Mouse (Mus musculus) heart, adult 9 months (tissue): ENCODE measurements at regions not wholly inside any gene's neighbourhood (a gene's known extent, or its start where the extent isn't known, plus 50 kb on each side); places are given as distances from the start of the nearest gene placed in this dataset.

Experiments
- DNase-seq, 2 experiments: peaks; one replicate each; pipeline ENCODE4 v3.0.0; 2022; ENCODE audit warnings: low spot score in 2 of 2

DNA sequence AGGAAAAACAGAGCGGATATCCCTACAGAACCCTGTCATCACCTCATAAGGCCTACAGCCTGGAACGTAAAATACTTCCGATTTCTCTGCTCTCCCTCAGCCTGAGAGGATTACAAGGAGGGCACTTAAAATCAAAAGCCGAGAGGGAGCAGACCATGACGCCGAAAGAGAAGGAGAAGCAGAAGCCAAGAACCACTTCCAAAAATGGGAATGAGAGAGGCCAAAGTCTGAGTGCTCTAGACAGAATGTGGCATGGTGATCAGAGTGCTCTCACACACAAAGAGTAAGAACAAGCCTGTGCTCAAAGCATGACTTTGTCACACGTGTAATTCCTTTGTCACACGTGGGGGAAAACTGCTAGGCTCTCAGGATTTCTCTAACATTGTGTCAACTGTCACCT is 125.9 kb downstream of the Hlx start:
- peak; percentile 15 to 23 for DNase-seq

DNA sequence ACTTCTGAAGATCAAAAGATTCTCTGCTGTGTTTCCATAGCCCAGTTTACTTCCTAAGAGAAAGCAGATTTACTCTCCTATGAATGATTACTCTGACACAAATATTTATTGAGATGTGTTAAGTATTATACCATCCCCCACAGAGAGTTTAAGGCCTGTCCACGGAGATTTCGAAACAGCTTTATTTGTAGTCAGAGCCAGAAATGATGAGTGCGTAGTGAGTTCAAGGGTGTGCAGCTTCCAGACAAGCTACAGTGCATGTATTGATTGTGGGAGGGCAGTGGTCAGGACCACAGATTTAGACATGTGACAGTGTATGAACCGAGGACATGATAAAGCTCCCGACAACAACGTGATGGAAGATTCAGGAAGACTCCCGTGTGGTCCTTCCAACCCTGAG is 126.8 kb downstream of the Hlx start:
- DNase-seq = no peak

DNA sequence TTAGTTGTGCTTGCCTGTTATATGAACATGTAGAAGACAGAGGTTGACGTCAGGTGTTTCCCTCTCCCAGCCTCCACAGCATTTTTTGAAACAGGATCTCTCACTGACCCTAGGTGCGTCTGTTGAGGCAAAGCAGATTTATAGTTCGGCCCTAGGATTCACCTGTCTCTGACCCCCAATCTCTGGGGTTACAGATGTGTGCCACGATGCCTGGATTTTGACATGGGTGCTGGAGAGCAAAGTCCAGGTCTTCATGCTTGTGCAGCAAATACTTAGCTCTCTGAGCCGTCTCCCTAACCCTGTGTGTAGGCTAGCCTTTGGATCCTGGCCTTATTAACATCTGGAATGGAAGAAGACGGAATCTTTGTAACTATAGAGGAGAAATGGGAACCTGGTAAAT is 129.3 kb downstream of the Hlx start:
- no peak for DNase-seq

DNA sequence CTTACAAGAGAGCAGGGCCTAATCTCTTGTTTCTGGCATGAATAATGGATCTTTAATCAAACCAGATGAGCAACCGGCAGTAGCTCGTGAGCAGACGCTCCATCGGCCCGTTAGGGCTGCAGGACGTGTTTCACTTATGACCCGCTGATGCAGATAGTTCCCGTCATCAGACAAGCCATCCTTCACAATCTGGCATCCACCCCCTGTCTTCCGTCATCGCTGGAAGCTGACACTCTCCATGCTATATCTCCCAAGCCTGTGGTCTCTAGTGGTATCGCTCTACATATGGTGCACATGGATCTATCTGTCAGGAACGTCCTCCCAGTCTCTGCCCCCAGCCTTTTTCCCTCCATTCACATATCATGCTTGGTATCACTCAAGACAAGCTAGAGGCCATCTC is 137.0 kb downstream of the Hlx start:
- no peak for DNase-seq

DNA sequence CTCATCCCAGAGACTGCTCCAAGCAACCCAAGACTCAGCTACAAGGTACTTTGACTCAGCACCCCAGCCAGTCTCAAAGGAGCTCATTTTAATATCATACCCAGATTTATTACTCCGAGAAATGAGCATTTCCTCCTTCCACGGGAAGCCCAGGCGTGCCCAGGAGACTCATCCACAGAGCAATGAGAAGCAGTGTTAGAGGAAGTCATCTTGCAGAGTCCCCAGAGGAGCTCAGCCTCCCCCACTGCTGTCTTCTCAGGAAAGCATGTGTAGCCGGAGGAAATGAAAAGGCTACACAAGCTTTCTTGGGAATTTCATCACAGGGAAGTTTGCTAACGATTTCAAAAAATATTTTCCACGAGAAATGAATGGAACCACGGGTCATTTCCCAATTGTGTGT is 141.8 kb downstream of the Hlx start:
- DNase-seq = peak; percentile 19 to 51

DNA sequence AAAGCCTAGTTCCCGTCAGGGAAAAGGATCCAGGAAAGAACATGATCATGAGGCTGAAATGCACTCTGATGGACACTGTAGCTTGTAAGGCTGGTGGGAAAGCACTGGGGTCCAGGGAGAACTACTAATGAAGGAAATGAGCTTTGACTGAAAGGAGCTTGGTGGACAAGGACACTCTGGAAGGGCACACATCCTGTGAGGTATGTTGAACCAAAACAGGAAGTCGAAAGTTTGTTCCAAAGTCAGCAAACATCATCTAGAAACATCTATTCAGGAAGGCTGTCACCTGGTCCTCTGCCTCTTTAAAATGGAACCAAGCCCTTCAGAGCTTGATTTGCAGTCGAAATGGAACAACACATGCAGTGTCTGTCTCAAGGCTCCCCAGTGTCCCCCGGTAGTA is 143.1 kb downstream of the Hlx start:
- DNase-seq = no peak

DNA sequence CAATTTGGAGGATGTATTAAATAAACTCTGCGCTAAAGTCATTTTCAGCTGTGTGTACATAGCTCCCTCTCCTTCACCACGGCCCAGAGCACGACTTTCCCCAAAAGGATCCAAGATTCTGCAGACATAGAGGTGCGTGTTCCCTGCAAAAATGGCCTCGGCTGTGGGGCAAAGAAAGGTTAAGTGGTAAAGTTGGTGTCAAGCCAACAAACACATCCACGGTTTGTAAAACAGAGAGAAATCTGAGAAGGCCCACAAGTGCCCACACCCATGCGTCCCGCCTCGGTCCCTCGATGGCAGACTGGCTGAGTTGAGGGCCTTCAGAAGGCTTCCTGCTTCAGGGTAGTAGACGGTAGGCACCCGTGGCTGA is 147.9 kb downstream of the Hlx start:
- no peak for DNase-seq

DNA sequence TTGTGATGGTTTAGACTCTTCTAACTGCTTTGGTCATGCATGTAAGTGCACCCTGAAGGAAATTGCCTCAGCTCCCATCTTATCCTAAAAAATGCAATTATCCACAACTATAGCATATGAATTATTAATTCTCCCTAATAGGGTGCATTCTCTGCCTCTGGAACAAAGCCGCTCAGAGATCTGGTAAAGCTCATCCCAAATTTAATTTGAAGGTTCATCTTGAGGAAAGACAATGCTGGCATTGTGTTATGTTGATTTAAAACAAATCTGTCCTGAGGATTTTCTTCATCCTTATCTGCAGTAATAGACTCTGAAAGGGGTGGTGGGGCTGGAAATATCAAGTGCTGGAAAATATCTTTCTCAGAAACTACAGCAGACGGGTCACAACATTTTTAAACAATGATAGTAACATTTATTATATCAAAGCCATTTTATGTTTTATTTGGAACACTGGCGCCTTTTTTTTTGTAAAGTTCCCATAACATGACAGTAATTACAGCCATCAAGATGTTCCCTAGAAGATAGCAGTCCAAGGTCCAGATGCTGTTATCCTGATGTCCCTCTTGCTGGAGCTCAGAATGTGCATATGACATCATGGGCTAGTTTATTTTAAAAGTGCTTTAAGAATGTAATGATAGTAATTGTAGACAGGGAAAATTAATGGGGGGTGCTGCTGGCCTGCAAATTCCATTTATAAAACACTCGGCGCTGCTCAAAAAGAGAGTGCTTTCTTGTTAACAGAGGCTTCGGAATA is 148.5 kb downstream of the Hlx start:
- no peak for DNase-seq

DNA sequence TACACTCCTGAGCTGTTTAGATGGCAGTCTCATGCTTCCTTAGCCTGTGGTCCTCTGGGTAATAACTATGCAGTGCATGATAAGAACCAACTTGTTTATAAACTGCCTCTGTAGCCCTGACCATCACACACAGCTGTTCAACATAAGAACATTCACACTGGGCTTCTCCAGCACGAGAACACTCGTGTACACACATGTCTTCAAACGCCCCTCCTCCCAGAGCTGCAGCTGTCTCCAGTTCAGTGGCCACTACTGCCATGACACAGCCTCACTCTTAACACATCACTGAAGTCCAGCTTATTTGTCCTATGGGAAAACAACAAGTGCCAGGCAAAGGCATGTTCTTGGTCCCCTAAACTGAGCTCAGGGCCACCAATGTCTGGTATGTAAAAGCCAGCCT is 152.9 kb downstream of the Hlx start:
- DNase-seq = no peak

DNA sequence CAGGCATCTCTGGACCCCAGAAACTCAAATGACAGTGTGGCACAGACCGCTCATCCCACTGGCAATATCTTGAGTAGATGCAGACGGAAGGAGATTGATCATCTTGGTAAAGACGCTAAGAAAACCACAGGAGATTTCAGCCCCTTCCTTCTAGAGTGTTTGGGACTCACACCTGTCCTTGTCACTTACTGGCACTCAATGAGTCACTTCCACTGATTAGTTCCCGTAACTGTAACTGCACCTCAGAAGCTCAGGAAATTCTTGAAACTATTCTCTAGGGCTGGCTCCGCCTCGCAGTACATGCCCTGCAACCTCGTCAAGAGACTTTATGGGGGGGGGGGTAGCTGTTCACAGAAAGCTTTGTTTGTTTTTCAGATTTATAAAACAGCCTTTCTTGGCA is 155.9 kb downstream of the Hlx start:
- no peak for DNase-seq

DNA sequence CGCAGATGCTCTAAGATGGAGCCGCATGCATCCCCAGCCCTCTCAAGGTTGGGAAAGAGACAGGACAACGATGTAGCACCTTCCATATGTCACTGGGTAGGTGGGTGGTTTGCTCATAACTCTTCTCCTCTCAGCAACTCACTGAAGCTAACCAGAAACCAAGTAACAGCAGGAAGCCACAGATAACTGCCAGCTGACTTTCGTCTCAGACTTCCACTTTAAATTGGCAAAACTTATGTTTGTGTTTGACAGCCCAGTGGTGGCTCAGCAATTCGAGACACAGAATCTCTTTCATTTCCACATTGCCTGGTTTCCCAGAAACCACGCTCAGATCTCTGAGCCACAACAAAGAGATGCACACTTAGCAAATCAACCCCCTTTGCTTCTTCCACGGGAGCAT is 159.1 kb downstream of the Hlx start:
- peak; percentile 18 to 33 for DNase-seq

DNA sequence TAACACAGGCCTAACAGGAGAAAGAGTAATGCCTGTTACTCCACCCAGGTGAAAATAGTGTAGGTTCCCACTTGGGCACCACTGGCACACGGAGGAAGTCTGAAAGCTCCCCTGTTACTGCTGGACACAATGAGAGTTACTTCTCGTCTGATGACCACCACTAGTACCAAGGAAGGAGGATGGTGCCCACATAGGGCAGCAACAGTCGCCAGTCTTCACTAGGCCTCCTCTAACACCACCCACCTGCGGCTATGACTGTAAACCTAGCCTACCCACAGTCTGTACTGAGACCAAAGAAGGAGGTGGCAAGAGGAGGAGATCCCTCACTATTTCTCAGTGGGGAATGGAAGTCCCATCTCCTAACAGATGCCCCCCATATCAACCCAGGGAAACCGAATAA is 161.7 kb downstream of the Hlx start:
- no peak for DNase-seq

DNA sequence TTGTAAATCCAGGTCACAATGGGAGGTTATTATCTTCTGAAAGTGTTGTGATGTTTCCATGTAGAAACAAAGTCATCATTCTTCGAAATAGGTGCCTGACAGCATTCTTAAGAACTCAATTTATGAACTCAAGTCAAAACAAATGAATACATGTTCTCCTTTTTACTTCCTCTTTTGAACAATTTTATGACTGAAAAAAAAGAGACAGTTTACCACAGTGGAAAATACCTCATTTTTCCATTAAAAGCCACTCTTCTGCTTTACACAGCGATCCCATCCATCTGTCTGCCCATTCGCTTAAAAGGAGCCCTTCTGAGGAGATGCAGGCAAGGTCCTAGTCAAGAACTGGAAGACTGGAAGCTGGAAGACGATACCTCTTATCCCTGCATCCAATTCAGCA is 169.5 kb downstream of the Hlx start:
- no peak for DNase-seq

DNA sequence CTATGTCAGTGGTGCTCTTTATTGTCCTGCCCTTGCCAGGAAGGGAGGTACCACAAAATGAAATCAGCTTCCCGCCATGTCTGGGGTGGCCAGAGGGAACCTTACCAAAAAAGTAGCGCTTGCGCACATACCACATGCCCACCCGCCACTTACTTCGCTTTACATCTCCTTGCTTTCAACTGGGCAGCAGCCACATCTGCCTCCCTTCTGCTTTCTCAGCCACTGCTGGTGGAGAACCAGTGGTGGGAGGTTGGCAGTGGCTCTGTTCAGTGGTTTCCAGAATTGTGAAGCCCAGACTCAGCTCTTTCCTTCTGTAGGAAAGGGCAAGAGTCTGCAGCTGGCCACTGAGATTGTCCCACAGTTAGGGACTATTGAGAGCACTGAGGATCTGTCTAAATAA is 170.2 kb downstream of the Hlx start:
- peak; percentile 4 to 24 for DNase-seq

DNA sequence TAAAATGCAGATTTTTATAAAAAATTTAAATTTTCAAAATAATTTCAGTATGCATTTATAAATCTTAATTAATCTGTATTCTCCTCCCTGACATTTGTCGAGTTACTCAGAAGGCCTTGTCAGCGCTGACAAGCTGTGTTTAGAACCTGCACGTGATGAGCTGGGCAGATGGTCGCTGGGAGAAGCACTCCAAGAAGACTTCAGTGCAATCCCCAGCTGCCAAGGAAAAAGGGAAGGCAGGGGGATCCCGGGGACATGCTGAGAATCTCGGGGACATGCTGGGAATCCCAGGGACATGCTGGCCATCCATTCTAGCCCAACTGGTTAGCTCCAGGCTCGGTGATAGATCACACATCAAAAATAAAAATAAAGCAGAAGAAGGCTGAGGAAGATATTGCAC is 172.9 kb downstream of the Hlx start:
- no peak for DNase-seq

DNA sequence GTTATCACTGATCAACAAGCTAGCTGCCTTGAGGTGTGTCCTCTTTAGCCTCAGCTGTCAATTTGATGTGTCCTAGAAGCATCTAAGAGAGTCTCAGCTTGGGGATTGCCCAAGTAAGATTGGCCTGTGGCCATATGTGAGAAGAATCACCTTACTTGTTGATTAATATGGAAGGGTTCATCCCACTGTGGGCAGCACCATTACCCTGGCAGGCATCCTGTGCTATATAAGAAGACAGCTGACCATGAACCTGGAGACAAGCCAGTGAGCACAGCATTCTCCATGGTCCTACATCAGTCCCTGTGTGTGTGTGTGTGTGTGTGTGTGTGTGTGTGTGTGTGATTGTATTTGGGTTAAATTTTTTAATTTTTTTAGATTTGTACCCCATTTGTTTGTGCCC is 178.6 kb downstream of the Hlx start:
- no peak for DNase-seq

DNA sequence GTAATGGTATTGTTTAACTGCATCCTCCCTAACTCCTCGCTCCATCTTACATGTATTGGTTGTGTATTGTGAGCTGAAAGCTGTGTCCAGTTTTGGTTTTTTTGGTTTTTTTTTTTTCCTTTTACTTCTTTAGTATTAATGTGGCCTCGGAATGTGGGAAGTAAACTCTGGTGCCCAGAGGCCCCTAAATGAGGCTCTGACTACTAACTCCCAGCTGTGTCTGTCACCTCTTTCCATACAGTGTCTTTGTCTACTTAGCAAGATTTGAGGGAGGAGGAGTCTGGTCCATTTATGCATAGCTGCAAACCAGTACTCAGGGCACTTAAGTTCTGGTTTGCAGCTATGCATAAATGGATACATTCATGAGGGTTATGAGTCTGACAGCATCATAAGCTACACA is 181.9 kb downstream of the Hlx start:
- DNase-seq = no peak

DNA sequence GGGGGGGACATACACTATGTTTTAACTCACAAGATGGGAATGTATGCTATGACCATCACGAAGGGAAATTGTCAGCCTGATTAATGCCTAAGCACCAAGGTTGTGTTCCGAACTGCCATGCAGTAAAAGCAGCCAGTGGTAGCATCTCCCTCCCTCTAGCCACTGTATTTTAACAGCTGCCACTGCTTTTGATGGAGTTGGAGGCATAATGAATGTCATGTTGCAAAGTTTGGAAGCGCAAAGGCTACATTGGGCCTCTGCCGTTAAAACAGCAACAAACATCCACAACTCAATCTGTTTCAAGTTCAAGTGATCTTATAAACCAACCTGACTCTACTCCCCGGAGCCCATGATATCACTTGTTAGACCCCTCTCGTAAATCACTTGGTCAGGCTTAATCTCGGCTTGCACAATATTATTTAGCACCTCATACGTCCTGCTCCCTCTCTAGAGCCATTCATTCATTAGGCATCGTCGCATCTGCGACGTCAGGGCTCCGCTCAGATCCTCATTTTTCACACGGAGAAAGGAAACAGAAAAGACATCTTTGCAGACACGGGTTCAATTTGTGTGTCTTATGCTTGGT is 184.7 kb downstream of the Hlx start:
- DNase-seq = no peak

DNA sequence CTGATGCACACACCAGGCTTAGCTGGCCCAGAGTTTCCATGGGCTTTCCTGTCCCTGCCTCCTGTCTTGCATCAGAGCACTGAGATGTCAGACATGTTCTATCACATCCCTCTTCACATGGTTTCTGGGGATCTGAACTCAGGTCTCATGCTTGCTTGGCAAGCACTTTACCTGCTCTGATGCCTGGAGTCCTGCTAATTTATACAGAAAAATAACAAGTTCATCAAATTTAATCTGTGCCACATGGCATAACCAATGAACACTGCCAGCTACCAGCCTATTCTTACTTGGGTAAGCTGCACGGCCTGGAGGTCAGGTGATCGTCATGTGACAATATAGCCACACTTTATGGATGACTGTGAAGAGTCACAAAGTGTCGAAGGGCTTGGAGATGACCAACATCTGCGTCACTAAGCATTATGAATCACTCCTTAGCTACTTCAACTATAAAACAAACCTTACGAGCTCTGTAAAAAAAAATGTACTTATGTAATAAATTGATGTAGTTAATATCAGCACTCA is 186.2 kb downstream of the Hlx start:
- no peak for DNase-seq

DNA sequence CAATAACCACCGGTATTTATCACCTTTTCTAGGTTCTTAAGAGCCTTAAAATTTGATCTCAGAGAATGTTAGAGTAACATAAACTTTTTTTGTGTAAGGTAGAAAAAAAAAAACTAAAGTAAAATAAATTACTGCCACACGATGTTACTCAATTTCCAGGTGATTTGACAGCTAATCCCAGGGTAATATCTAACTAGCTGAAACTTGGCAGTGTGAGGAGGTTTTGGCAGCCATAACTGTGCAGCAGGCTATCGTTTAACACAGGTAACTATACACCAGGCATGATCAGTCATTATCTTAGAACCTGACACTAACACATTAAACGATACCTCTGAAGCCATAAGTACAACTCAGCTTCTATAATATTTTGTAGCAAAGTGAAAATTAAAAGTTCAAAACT is 187.3 kb downstream of the Hlx start:
- no peak for DNase-seq

DNA sequence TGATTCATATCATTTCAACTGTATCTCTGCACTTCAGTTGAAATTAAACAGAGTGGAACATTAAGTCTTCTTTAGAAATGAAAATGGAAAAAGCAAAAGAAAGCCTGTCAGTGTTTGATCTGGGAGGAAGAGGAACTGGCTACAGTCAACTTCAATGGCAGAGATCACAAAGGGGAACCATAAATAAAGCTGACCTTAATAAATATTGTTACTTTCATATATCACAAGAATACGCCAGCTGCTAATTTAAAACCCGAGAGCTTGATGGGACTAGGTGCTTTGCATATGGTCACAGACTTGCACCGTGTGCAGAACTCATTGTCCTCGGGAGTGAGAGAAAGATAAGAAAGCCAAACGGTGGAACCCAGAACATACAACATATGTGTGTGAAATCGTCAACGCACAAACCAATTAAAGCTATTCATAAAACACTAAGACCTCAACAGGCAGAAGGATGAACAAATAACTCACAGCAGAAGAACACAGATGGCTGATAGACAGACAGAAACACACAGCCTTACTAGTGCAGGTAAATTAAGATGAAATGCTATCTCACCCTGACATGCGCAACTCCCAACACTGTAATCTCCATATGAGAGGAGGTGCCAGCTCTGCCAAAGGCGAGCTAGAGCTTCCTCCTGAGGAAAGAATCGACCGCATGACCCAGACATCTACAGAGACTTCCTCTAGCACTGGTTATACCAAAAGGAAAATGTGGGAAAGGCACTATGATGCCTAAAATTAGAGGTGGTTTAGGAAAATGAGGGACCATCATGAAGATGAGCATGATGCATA is 189.9 kb downstream of the Hlx start:
- DNase-seq = no peak

DNA sequence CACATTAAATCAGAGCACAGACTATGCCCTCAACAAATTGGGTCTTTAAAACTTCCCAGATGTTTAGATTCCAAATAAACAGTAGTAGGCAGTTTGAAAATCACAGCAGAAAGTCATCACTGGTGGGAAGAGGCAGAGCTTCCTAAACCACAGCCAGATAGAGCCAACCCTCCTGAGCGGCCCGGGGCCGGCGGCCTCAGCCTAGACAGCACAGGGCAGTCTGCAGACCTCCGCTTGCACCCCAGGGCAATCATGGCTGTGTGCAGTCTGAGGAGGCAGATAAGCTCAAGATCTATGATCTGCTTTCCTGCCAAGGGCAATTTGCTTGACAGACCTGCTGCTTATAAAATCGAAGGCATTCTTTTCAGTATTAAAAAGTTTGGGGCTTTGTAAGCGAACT is 192.6 kb downstream of the Hlx start:
- no peak for DNase-seq
